Mouse (Mus musculus): ENCODE data around the gene Taar8c.
"Not testable (repeated sequence)": the region's sequence is repeated elsewhere in the genome, so short reads cannot be mapped to it uniquely, and the experiment has no call there.

Gene Taar8c

DNA sequence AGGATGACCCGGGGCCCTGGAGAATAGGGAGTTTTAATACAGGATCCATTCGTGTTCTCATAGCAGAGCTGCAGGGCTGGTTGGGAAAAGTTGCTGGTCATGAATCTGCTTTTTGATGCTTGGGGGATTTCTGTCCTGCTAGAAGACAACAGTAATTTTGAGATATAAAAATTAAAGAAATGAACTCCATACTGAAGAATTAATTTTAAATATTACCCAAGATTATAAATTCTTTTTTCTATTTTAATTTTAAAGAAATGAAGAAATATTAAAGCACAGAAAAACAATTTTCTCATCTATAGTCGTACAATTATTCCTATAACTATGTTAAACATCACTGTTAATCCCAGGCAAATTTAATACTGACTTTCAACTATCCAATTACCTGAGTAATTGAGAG lies at the start of gene Taar8c:
Gene Taar8c (minus strand): TSS at position 101 of the 400 bp plus-strand sequence.
- DNase-seq = not testable (repeated sequence)

DNA sequence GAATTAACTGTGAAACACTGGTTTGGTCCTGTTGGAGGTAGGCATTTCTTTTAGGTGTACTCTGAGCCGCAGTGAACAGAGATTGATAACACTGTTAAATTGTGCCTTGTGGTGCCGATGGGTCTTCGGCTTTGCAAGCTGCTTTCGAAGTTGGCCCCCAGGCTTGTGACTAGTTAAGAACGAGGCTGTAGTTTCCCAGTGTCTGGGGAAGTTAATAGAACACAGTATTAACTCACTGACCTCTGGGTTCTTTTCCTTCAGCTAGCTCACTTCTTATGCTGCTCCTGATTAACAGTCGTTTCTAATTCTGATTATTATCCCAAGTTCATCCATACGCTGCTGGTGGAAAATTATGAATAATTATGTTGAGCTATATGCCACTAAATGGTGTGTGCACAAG lies 48.4 kb upstream of the Taar8c start:
- DNase-seq = no peak

DNA sequence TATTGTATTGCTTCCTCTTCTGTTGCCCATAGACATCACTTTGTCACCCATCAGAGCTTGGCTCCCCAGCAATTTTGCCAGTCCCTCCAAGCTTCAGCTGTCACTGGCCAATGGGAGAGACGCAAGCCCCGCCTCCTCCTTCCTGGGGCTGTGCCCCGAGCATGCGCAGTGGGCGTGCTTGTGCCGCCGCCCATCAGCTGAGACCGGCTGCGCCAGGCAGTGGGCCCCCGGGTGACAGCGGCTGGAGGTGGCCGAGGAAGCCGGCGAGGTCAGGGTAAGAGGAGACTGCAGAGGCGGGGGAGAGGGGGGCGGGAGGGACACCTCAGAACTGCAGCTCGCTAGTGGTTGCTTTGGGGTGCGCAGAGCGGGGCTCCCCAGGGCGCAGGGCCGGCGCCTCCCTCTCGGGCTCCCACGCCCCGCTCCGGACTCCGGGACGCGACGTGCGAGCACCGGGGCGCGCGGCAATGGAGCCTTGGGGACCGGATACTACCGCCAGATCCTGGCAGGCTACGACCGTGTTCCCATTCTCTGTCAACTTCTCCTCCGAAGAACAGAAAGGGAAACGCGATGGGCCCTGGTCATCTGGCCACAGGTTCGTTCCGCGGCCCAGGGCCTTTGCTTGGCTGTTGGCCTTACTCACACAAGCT lies 47.5 kb upstream of the Taar8c start, which contains the start of gene Stx7:
Gene Stx7 (plus strand): TSS at position 168 of the 647 bp plus-strand sequence.
- peak; percentile 95 for DNase-seq

DNA sequence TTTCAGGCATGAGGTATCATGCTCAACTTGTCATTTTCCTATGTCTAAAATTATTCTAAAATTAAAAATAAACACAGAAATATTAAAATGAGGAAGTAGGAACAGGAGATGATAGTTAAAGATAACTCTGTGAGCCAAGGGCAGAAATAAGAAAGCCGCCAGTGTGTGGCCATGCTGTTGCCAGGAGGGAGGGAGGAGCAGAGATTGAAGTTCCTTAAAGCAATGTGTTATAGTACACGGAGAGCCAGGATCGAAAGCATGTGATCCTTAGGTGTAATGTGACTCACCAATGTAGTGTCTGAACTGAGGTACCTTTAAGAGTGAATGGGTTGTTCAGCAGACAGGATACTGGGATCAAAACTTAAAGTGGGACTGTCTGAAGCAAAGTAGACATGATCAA lies 41.0 kb upstream of the Taar8c start:
- DNase-seq = no peak

DNA sequence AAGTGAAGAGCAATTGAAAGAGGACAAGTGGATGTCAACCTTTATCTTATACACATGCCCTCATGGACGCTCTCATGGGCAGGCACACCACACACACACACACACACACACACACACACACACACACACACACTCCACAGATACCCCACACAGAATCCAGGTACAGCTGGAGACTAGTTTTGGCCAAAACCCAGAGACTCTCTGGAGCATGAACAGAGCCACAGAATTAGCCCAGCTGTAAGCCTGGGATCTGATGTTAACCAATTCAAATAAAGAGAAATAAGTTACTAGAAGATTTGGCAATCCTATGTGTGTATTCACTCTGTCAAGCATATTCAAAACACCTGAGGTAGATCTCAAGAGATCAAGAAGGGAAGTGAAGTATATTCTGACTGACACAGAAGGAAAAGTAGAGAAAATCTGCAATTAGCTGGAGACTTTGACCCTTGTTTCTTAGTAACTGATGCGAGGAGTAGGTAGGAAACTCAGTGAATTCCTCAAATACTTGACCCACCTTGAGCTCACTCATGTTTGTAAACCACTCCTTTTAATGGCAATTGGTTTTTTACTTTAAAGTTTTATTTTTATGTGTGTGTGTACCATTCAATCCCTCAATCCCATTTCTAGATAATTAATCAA lies 37.0 kb upstream of the Taar8c start:
- no peak for DNase-seq

DNA sequence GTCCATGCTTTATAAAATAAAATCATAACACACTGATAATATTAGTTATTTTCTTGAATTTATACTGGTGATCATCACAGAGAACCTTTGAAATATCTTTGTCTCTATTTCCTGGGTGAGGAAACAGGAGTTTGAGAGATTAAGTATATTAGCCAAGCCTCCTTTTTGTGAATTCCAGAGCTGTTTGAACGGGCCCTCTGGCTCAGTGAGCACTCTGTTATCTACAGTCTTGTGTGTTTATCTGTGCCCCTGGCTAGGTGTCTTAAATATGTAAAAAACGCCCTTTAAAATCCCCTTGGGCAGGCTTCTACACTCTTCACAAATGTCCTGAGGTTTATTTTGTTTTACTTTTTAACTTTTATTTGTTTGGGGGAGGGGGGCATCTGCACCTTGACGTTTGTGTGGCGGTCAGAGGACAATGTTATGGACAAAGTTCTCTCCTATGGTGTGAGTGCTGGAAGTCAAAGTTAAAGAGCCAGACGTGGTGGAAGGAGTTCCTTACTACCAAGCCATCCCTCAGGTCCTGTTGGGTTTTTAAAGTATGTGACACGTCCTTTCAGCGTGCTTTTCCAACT lies 32.4 kb upstream of the Taar8c start:
- DNase-seq = no peak

DNA sequence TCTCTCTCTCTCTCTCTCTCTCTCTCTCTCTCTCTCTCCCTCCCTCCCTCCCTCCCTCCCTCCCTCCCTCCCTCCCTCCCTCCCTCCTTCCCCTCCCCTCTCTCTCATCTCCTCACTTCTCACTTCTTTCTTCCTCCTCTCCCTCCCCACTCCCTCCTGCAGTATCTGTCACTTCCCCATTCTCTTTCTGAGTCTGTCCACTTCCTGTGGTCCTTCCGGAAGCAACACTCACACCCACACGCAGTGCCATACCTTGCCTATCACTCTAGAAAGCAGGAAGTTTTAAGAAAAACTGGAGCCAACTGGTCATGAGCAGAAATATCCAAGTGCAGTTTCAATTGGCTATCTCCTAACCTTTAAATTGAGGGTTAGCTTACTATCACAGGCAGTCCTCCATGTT lies 31.4 kb upstream of the Taar8c start:
- DNase-seq = no peak

DNA sequence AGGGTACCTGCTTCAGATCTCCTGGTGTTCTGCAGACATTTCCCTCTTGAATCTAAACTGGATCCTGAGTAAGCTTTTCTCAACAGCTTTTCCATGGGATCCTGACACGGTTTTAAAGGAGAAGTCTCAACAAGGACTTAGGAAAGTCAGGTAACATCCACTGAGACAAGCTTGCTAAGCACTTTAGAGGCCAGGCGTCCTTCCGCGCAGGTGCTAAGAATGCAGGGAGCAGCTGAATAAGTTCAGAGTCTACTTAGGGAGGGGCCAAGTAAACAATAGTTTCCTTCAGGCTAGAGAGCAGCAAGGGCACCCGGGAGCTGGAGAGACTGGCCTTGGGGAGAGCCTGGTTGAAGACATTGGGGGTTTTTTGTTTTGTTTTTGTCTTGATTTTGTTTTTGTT lies 30.6 kb upstream of the Taar8c start:
- DNase-seq = no peak

DNA sequence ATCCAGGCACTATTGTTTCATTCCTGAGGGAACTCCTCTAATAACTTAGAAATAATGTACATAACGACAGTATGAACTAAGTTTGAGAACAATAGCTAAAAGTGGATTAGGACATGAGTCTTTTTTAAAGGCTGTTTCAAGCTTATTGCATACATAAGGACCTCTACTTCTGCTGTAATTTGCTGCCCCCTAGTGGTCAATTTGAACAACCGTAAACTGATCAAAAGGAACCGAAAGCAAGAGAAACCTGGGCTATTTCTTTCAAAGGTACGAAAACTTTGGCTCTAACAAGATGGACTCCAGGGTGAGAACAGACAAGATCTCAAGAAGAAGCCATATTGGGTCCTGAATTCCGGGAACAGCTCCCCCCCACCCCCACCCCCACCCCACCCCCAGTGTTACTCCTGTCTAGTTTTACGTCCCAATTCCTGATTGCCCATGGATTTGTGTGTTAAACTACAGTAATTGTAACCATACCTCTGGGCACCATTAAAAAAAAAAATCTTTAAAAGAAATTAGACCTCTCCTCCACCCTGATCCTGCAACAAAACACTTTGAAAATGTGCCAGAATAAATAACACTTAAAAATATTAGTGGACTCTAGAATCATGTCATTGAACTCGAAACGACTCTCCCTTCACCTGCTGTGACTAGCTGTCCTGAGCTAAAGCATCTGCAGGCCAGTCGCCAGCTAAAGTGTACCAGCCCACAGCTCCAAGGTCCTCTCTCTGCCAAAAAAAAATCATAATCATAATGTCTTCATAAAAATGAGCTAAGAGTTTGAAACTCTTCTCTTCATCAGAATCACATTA lies 29.9 kb upstream of the Taar8c start:
- peak; percentile 57 for DNase-seq

DNA sequence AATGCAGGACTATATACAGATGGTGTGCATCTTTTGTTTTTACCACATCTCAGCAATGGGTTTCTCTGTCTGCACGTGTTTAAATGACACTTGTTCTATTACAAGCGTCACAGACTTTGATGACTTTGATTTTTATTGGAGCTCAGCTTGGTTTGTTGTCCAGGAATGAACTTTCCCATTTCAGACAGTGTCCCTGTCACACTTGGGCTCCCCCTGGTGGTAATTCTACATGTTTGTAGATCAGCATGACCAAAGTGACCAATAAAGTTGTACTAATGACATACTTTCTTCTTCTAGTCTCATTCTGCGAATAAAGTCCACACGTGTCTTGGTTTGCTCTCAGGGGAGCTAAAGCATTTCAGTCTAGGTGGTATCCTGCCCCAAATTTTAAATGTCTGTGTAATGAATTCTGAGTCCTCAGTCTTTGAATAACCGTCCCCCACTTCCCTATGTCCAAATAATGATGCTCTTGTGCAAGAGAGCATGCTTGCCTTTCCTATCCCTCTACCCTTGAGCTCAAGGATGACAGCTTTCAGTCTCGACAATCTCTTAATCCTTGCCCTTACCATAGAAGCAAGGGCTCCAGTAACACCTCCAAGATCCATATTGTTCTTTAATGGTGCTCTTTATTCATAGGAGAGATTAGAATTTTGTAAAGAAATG lies 9.5 kb upstream of the Taar8c start:
- peak; percentile 24 for DNase-seq

DNA sequence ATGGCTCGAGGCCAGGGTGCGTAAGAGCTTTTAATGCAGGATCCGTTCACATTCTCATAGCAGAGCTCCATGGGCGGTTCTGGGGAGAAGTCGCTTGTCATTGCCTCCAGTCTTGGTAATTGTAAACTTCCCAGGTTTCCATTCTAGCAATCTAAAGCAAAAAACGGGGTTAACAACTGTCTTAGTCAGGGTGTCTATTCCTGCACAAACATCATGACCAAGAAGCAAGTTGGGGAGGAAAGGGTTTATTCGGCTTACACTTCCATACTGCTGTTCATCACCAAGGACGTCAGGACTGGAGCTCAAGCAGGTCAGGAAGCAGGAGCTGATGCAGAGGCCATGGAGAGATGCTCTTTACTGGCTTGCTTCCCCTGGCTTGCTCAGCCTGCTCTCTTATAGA lies 7.7 kb upstream of the Taar8c start, which contains the start of gene Taar9:
Gene Taar9 (minus strand): TSS at position 101 of the 400 bp plus-strand sequence.
- DNase-seq = not testable (repeated sequence)

DNA sequence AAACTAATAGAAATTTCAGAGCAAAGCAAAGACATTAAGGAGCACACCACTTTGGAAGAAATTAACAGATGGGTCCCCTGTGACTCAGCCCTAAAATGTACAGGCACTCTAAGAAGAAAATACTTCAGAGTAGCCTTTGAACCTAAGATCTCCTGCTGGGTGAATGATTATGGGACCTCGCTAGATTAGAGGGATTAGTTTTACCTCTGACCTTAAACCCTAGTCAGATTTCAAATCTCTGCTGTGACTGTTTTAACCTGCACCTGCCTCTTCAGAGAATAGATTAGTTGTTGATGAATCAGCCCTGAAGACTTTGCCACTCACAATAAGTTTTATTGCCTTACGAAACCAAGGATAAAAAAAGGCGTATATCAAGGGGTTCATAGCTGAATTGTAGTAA lies 6.5 kb upstream of the Taar8c start:
- no peak for DNase-seq

DNA sequence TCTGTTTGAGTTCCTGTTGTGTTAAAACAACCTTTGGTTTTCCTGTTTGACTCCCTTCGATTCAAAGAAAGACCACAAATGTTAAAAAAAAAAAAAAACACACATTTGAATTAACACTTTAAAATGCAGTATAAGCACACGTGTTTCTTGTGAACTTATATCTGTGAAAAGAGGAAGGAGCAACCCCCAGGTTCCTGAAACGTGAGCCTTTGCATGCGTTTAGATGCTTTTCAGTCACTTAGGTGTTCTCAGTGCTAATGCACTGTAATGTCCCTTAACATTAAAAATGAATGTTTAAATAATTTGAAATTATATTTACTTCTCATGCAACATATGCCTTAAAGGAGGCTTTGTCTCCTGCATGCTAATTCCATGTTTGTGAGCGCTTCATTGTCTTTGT lies 6.0 kb upstream of the Taar8c start:
- no peak for DNase-seq

DNA sequence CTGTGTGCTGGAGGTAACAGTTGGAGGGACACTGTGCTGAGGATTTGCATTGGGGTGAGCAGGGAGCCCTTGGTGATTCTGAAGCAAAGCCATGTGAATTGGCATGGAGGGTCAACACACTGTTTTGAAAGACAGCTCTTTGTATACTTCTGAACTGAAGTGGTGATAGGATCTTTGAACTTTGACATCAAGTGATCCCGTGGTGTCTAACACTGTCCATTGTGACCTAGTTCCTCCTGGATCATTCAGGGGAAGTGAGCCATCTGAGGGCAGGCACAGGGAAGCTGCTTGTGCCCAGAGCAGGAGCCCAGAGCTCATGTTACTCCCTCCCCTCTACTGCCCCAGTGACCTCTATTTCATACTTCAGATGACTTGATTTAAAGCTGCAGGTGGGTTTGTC lies 1.6 kb upstream of the Taar8c start:
- DNase-seq = not testable (repeated sequence)

DNA sequence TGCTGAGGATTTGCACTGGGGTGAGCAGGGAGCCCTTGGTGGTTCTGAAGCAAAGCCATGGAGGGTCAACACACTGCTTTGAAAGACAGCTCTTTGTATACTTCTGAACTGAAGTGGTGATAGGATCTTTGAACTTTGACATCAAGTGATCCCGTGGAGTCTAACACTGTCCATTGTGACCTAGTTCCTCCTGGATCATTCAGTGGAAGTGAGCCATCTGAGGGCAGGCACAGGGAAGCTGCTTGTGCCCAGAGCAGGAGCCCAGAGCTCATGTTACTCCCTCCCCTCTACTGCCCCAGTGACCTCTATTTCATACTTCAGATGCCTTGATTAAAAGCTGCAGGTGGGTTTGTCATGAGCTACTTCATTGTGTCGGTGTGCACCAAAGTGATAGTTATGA lies 4.7 kb downstream of the Taar8c start:
- not testable (repeated sequence) for DNase-seq

DNA sequence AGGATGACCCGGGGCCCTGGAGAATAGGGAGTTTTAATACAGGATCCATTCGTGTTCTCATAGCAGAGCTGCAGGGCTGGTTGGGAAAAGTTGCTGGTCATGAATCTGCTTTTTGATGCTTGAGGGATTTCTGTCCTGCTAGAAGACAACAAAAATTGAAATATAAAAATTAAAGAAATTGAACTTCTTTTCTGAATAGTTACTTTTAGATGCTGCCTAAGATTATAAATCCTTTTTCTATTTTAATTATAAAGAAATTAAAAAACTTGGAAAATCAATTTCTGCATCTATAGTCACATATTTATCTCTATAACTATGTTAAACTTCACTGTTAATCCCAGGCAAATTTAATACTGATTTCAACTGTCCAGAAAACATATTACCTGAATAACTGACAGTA lies 9.5 kb downstream of the Taar8c start, which contains the start of gene Taar8b:
Gene Taar8b (minus strand): TSS at position 101 of the 400 bp plus-strand sequence.
- no peak for DNase-seq

DNA sequence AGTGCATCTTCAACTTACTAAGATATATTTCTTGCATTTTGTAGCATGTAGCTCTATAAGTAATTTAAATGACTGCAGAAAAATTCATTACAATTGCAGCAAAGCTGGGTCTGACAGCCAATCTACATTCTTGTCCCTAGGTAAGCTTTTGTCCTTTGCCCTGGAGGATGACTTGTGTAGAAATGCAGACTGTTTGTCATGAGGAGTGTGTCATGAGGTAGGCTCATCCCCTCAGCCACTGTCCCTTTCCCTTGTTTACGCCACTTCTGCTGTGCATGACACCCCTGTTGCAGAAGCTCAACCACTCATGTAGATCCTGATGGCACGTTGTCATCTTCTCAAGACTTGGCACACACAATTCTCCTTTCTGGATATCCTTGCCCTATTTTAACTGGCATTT lies 14.5 kb downstream of the Taar8c start:
- no peak for DNase-seq

DNA sequence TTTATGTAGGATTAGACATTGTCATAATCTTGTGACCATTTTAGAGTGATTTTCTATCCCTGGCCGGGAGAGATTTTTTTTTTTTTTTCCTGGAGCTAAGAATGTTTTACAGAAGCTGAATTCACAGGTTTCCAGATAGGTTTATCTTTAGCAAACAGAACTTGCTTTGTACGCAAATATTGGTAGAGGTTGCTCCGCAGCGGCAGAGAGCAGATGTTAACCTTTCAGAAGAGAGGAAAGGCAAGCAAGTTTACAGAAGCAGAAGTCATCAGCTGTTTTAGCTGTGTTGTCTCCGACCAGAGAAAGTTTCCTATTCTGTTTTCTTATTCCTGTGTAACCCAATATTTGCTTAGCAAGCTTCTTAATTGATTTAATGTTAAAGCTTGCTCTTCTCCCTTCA lies 15.2 kb downstream of the Taar8c start:
- DNase-seq = no peak

DNA sequence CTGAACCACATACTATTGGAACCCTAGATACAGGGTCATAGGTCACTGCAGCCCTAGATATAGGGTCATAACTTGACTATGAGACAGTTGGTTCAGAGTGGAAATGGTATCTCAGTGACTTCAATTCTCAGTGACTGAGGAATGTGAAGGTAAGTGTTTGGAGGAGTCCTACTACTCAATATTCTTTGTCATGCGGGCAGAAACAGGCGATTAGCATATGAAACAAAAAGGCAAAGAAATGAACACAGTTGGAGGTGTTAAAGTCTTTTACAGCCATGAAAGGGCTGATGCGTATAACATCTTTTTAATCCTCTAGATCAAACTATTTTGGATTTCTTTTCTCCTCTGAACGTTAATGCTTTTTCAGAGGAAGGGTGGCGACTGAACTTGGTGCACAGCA lies 15.8 kb downstream of the Taar8c start:
- no peak for DNase-seq

DNA sequence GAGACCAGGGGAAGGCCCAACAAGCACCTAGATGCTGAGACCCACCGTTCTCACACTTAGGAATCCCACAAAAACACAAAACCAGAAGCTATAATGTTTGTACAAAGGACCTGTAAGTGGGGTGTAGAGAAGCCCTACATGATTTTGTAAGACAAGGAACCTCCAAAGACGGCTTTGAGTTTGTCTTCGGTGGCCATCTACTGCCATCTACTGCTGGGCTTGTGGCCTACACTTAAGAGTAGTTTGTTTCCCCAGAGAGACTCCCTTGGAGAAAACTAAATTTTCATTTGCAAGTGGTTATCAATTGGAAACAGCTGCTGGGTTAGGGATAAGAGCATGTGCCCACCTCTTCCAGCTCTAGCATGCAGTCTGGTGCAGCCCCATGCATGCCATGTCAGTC lies 21.5 kb downstream of the Taar8c start:
- DNase-seq = peak; percentile 29

DNA sequence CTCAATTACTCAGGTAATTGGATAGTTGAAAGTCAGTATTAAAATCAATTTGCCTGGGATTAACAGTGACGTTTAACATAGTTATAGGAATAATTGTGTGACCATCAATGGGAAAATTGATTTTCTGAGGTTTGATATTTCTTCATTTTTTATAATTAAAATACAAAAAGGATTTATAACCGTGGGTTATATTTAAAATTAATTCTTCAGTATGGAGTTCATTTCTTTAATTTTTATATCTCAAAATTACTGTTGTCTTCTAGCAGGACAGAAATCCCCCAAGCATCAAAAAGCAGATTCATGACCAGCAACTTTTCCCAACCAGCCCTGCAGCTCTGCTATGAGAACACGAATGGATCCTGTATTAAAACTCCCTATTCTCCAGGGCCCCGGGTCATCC lies 25.5 kb downstream of the Taar8c start, which contains the start of gene Taar8a:
Gene Taar8a (plus strand): TSS at position 301 of the 400 bp plus-strand sequence.
- DNase-seq = not testable (repeated sequence)

DNA sequence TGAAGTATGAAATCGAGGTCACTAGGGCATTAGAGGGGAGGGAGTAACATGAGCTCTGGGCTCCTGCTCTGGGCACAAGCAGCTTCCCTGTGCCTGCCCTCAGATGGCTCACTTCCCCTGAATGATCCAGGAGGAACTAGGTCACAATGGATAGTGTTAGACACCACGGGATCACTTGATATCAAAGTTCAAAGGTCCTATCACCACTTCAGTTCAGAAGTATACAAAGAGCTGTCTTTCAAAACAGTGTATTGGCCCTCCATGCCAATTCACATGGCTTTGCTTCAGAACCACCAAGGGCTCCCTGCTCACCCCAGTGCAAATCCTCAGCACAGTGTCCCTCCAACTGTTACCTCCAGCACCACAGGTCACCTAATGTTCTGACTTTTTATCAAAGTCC lies 27.0 kb downstream of the Taar8c start:
- DNase-seq = not testable (repeated sequence)

DNA sequence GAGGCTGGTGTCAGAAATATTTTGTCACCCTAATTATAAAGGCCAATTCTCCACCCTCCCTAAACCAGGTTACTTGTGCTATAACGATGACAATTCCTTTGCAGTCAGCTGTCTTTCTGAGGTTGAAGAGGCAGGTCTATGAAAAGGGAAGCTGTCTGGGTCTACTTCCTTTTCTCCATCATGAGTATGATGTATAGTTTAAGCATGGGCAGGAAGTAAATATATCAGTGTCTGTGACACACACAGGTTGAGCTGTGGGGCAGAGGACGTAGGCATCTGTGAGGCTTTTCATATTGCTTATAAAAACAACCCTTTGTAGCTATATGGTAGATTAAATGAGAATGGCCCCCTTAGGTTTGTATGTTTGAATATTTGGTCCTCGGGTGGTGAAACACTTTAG lies 42.7 kb downstream of the Taar8c start:
- no peak for DNase-seq

Measured in right cerebral cortex, adult 18-20 months (tissue).